Mouse (Mus musculus) forebrain, embryonic 11.5 days (tissue): ENCODE results near the gene Zfand2b. TPM values are rescaled to one million over a fixed set of nuclear protein-coding genes. Genes with fewer than 3 reads are reported as not detected.

Experiments used
- ATAC-seq: fragments of 200-750 bp; cut with Nextera tagmentation; replicated peaks from 2 replicates; pipeline ENCODE4 v1.8.0; 2017; ENCODE audit warnings: moderate TSS enrichment; ENCODE audit not compliant: low FRiP score
- DNase-seq: peaks from one replicate; pipeline ENCODE4 v3.0.0-alpha.2; 2017; ENCODE audit warnings: low spot score
- H3K27ac ChIP-seq: fragments of 300-500 bp; sonication (generic); 2 replicates; pipeline ENCODE4 v1.5.1; 2014; ENCODE audit warnings: low read depth, low read length
- H3K27me3 ChIP-seq: fragments of 300-500 bp; sonication (generic); 2 replicates; pipeline ENCODE4 v1.6.1; 2014; ENCODE audit warnings: mild to moderate bottlenecking, low read length, mixed read lengths; ENCODE audit not compliant: control insufficient read depth, insufficient read depth
- H3K36me3 ChIP-seq: fragments of 300-500 bp; sonication (generic); 2 replicates; pipeline ENCODE4 v1.6.1; 2014; ENCODE audit warnings: mild to moderate bottlenecking, low read length, moderate library complexity, mixed read lengths; ENCODE audit not compliant: control insufficient read depth, insufficient read depth
- H3K4me1 ChIP-seq: fragments of 300-500 bp; sonication (generic); replicated peaks from 2 replicates; pipeline ENCODE4 v1.6.1; 2014; ENCODE audit warnings: low read length, mixed read lengths; ENCODE audit not compliant: control insufficient read depth, insufficient read depth
- H3K4me2 ChIP-seq: fragments of 300-500 bp; sonication (generic); 2 replicates; pipeline ENCODE4 v1.6.1; 2014; ENCODE audit warnings: low read depth, mild to moderate bottlenecking, low read length, moderate library complexity, mixed read lengths; ENCODE audit not compliant: severe bottlenecking
- H3K4me3 ChIP-seq: fragments of 300-500 bp; sonication (generic); 2 replicates; pipeline ENCODE4 v1.5.1; 2014; ENCODE audit warnings: low read depth, low read length
- H3K9ac ChIP-seq: fragments of 300-500 bp; sonication (generic); 2 replicates; pipeline ENCODE4 v1.6.1; 2014; ENCODE audit warnings: low read length
- H3K9me3 ChIP-seq: fragments of 300-500 bp; sonication (generic); 2 replicates; pipeline ENCODE4 v1.6.1; 2016; ENCODE audit warnings: low read length, mixed read lengths; ENCODE audit not compliant: control insufficient read depth
- WGBS: fragments of 180-500 bp; shearing (Covaris S2); extraction: QIAGEN DNeasy Blood & Tissue Kit; methylation state at CpG from one replicate; pipeline ENCODE4 v1.1.7; 2014; 5-methylcytosine and 5-hydroxymethylcytosine counted together
- polyA plus RNA-seq: library from polyadenylated mRNA; unstranded; fragments of >200 nt; fragmentation: Nextera tagmentation; extraction: Ambion mirVana; gene quantifications from 2 replicates; pipeline ENCODE4 v1.2.1, GENCODE M21; 2014

Gene Zfand2b
- polyA plus RNA-seq, 1 experiment from 2014 or later, result 27.9 TPM

DNA sequence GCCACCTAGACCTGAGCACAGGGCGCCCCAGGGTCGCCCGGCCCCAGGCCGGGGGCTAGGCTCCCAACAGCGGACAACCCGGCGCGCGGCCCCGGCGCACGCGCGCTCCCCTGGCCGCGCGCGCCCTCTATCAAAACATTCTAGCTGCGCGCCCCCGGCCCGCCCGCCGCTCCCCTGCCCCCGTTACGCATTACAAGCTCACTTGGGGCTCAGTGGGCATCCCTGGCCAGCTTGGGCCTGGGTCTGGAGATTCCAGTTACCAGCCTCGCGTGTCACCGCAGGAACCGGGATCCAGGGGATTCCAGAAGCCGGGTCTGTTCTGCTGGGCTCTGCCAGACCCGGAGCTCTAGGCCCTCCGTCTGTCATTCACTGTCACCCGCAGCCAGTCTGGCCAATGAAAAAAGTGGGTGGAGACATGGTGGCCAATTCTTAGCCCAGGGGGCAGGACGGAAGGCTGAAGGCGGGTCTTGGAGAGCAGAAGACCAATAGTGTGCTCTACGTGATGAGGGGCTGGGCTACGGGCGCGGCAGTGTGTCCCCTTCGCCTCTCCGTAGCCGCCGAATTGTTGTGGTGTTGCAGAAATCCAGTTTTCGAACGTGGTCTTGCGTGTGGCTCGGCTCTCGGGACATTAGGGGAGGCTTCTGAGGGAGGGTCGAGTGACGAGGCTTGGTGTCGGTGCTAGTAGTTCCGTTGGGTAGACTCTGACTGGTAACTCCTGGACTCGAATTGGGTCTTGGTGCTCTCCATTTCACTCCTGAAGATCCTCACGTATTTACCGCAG is 23.4 kb downstream of the Zfand2b start, which contains the start of the genes Ankzf1 and Atg9a:
TSS of gene Ankzf1 (plus strand) at position 530 of the 781 bp plus-strand sequence.
TSS of gene Atg9a (minus strand) at position 575 of the 781 bp plus-strand sequence.
- H3K27ac ChIP-seq, result peak within 1 kb of the TSS; percentile 68
- peak within 1 kb of the TSS; percentile 83 for H3K9ac ChIP-seq
- H3K36me3 ChIP-seq, result no peaks in the 10 kb centered on the region; the same call in 1 of the 2 replicates
- no peaks in the 10 kb centered on the region for H3K9me3 ChIP-seq
- ATAC-seq (peak; percentile 99), DNase-seq (peak; percentile 95)
- H3K27me3 ChIP-seq, result no peaks in the 10 kb centered on the region
- peak within 1 kb of the TSS; percentile 99 for H3K4me2 ChIP-seq
- 2% methylated on average over 56 of the region's 56 CpGs for WGBS
- H3K4me1 ChIP-seq, result peaks cover 8% of the 10 kb centered on the region
- peak within 1 kb of the TSS; percentile 75 for H3K4me3 ChIP-seq

DNA sequence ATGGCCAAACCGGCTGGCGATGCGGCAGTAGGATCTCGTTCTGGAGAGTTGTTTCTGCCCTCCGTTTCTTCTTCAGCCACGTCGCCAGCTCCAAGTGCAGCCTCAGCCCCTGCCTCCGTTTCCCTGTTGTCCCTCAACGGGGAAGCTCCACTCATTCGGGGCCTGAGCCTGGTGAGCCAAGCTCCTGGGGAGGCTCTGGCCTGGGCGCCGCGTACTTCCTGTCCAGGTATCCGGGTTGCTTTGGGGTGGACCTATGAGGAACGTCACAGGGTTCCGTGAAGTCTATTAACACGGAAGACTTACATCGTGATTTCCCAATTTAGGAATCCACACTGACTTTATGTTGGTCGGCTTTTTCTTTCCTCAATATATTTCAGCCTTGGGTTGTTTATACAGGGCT is 24.0 kb downstream of the Zfand2b start:
- WGBS, result under 1% methylated on average over 19 of the region's 19 CpGs
- H3K4me1 ChIP-seq, result peaks cover 8% of the 10 kb centered on the region
- H3K9ac ChIP-seq, result peak overlapping the region; percentile 80
- peak overlapping the region; percentile 68 for H3K27ac ChIP-seq
- no peaks in the 10 kb centered on the region; the same call in 1 of the 2 replicates for H3K36me3 ChIP-seq
- no peak for ATAC-seq
- peak overlapping the region; percentile 75 for H3K4me3 ChIP-seq
- no peak for DNase-seq
- no peaks in the 10 kb centered on the region for H3K9me3 ChIP-seq
- H3K27me3 ChIP-seq, result no peaks in the 10 kb centered on the region
- peak overlapping the region; percentile 99 for H3K4me2 ChIP-seq

DNA sequence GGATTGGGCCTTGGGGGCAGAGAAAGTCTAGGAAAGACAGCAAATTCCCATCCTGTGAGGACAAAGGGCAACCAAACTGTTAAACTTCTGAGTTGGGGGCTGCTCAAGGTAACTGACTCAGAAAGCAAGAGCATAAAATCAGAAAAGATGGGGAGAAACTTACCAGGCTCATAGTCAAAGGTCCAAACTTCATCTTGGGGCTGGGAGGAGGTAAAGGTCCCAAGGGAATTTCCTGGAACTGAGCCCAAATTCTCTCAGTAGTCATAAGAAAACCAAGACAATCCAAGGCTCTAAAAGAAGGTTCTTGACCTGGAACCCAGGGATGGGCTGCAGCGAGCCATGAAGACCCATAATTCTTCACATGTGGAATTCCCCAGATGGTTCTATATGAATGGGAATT is 32.8 kb downstream of the Zfand2b start:
- no peaks in the 10 kb centered on the region for H3K4me1 ChIP-seq
- no peak overlapping the region for H3K4me2 ChIP-seq
- H3K4me3 ChIP-seq, result no peak overlapping the region
- DNase-seq (no peak), ATAC-seq (no peak)
- H3K36me3 ChIP-seq, result no peaks in the 10 kb centered on the region; the same call in 1 of the 2 replicates
- H3K27ac ChIP-seq, result no peak overlapping the region
- H3K9me3 ChIP-seq, result no peaks in the 10 kb centered on the region
- H3K27me3 ChIP-seq, result no peaks in the 10 kb centered on the region
- H3K9ac ChIP-seq, result no peak overlapping the region
- WGBS, result 89% methylated on average over 1 of the region's 1 CpGs

DNA sequence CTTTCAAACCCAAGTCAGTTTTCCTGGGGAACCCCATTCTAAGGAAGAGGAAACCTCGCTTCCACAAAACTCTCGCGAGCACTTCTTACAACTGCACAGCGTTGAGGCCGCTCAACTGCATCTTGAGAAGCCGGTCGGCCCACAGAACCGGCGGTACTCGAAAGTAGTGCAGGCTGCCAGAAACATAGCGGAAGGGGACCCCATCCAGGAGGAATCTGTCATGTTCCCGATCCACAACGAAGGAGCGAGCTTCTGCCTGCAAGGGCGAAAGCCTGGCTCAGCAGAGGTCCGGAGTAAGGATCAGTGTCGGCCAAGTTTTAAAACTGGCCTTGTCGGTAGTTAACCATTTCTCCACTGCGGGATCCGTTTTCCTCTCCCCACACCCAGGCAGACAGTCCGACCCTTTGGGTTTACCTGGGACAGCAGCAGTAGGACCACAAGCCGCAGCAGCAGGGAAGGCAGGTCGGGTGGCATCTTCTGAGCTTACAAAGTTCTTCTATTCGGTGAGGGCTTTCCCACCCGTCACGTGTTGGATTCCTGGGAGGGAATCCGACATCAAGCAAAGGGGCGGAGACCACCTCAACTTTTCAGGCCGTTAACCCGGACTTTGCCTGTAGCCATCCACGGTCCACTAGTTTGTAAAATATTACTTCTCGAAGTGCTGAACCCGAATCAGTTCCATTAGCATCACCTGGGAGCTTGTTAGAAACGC is 40.7 kb downstream of the Zfand2b start:
- Histone ChIP-seq H3K27me3 (no peaks in the 10 kb centered on the region), H3K4me2 (peak overlapping the region; percentile 47), H3K4me1 (peaks cover 6% of the 10 kb centered on the region; the same call in 1 of the 2 replicates), H3K9ac (peak overlapping the region; percentile 61), H3K36me3 (no peaks in the 10 kb centered on the region; the same call in 1 of the 2 replicates), H3K27ac (no peak overlapping the region), H3K9me3 (no peaks in the 10 kb centered on the region), H3K4me3 (peak overlapping the region; percentile 30)
- ATAC-seq (no peak), DNase-seq (no peak)
- WGBS, result 14% methylated on average over 34 of the region's 34 CpGs

DNA sequence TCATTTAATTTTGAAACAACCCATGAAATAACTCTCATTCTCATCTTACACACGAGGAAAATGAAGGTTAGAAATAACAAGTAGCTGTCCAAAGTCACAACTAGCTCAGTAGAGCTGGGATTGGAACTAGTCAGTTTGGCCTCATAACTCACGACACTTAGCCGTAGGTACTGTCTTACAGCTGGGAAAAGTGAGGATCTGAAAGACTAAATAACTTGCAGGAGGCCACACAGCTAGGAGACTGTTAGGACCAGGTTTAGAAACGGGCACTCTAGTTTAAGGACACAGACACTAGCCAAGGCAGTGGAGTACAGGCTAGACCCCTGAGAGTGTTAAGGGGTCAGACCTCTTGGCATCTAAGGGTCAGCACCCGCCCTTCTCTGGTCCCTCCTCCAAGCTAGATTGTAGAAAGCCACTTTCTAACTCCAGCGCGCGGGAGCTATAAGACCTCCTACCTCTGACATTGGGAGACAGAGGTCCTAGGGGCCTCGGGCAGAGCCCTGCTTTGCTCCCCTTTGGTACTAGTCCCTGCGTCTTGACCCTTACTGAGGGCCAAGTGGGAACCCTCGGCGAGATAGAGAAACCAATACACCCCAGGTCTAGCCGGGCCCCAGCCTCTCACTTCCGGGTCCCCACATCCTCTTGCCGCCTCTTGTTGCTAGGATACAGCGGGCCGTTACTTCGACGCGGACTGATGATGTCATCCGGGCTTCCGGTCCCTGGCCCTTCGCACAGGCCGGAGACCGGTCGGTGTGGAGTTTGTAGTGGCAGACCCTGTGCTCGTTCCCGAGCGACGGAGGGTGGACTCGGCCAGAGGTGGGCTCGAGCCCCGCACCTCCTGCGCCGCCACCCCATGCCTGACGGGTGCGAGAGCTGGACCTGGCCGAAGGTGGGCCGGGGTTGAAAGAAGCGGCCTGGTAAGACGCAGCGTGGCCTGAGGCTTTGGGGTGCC is 42.0 kb downstream of the Zfand2b start, which contains the start of the genes Glb1l and Stk16:
TSS of gene Glb1l (minus strand) at position 678 of the 952 bp plus-strand sequence.
TSS of gene Stk16 (plus strand) at position 703 of the 952 bp plus-strand sequence.
- Histone ChIP-seq H3K9ac (peak within 1 kb of the TSS; percentile 89), H3K27me3 (no peaks in the 10 kb centered on the region), H3K4me3 (peak within 1 kb of the TSS; percentile 95), H3K9me3 (no peaks in the 10 kb centered on the region), H3K36me3 (no peaks in the 10 kb centered on the region; the same call in 1 of the 2 replicates), H3K4me1 (peaks cover 6% of the 10 kb centered on the region; the same call in 1 of the 2 replicates), H3K27ac (no peak within 1 kb of the TSS), H3K4me2 (peak within 1 kb of the TSS; percentile 70)
- ATAC-seq (peak; percentile 95), DNase-seq (peak; percentile 97)
- 7% methylated on average over 42 of the region's 42 CpGs for WGBS

DNA sequence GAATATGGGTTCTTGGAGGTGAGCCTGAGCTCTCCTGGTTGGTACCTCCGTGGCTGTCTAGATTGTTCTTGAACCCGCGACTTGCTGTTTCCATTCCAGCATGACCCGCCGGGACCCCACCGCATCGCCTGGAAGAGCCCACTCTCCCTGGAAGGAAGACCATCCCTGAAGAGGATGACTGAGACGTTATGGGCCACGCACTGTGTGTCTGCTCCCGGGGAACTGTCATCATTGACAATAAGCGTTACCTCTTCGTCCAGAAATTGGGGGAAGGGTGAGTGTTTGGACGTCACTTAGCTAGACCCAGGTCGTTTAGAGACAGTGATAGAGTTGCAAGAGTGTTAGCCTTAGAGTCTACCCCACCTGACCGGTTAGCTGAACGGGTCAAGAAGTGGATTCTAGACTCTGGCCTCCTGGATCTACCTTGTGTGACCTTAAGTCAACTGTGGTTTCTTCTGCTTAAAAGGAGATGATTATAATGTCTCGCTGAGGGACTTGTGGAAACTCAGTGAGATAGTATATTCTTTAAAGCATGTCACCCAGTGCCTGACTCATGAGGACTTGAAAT is 42.8 kb downstream of the Zfand2b start:
- no peak overlapping the region for H3K27ac ChIP-seq
- WGBS, result 14% methylated on average over 17 of the region's 17 CpGs
- ATAC-seq, result no peak

DNA sequence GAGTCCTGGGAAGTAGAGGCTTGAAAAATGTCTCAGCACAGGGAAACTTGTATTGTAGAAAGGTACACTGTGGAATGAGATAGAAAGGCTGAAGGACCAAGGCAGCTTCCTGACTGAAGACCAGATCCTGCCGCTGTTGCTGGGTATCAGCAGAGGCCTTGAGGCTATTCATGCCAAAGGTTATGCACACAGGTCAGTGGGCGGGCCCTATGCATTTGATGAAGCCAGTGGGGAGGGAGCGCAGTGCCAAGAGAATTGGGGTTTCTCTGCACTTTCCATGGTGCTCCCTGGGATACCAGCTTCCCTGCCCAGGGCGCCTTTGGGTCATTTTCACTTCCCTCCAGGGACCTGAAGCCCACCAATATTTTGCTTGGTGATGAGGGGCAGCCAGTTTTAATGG is 44.1 kb downstream of the Zfand2b start:
- Histone ChIP-seq H3K27ac (no peak overlapping the region), H3K9ac (no peak overlapping the region), H3K27me3 (peaks cover 8% of the 10 kb centered on the region), H3K4me1 (peaks cover 6% of the 10 kb centered on the region; the same call in 1 of the 2 replicates), H3K4me3 (no peak overlapping the region), H3K36me3 (no peaks in the 10 kb centered on the region; the same call in 1 of the 2 replicates), H3K4me2 (no peak overlapping the region), H3K9me3 (no peaks in the 10 kb centered on the region)
- 90% methylated on average over 4 of the region's 4 CpGs for WGBS
- DNase-seq (no peak), ATAC-seq (no peak)

More for the DNA sequence above, 42.8 kb downstream of the Zfand2b start:
- peak overlapping the region; percentile 89 for H3K9ac ChIP-seq
- peak overlapping the region; percentile 70 for H3K4me2 ChIP-seq
- H3K27me3 ChIP-seq, result no peaks in the 10 kb centered on the region
- no peaks in the 10 kb centered on the region for H3K9me3 ChIP-seq
- H3K36me3 ChIP-seq, result no peaks in the 10 kb centered on the region; the same call in 1 of the 2 replicates
- H3K4me1 ChIP-seq, result peaks cover 6% of the 10 kb centered on the region; the same call in 1 of the 2 replicates
- peak overlapping the region; percentile 95 for H3K4me3 ChIP-seq
- DNase-seq, result no peak
